Mouse (Mus musculus) small intestine, adult 2 months (tissue): ENCODE data around the gene Sobp.

Source experiments
- CTCF ChIP-seq: fragments of 200-500 bp; IDR thresholded peaks from 2 replicates; pipeline ENCODE4 v1.5.1; 2012; ENCODE audit warnings: low read depth, mild to moderate bottlenecking, control low read depth, inconsistent platforms, low read length, moderate library complexity, mixed read lengths; ENCODE audit not compliant: insufficient replicate concordance, insufficient read length; ENCODE audit errors: extremely low read depth
- POLR2A ChIP-seq: fragments of 200-500 bp; IDR thresholded peaks from 2 replicates; pipeline ENCODE4 v1.6.1; 2012; ENCODE audit warnings: low read depth, mild to moderate bottlenecking, control low read depth, inconsistent platforms, low read length, moderate library complexity

GRCm38 (mm10) chr10:42973537-42973936 is 200.8 kb downstream of the Sobp start:
- TF ChIP-seq CTCF (no peak), POLR2A (no peak)
